Mouse (Mus musculus): ENCODE data around the gene Inpp5f. TPM values are rescaled to one million over a fixed set of nuclear protein-coding genes. Genes with fewer than 3 reads are reported as not detected.
"Not testable (repeated sequence)": the region's sequence is repeated elsewhere in the genome, so short reads cannot be mapped to it uniquely, and the experiment has no call there.

Gene Inpp5f
- total and polyA plus RNA-seq, 3 experiments: 9.5 to 14.3 TPM; not detected in 1

DNA sequence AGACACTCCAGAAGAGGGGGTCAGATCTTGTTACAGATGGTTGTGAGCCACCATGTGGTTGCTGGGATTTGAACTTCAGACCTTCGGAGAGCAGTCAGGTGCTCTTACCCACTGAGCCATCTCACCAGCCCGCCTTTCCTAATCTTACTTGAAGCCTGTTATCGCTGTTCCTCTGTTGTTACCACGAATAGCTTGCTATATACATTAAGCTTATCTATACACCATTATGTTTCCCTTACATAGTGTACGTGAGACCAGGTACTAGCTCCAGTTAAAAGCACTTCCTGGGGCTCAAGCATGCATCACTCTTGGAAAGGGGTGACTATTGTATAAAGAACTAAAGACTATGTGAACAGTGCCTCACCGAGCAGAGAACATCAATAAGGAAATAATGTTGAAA is 88.8 kb downstream of the Inpp5f start:
- peaks cover 5 to 34% of the 10 kb centered on the region in 2 experiments; a peak in 3 of 4 replicates for H3K36me3 ChIP-seq (ENCODE audit: control insufficient read depth in 1 of 2, insufficient read depth in 2 of 2, low read length in 2 of 2)
- H3K9me3 ChIP-seq (replicated peaks; ENCODE audit: insufficient read depth, low read length); H3K27ac ChIP-seq (ENCODE audit: control insufficient read depth, low read depth, low read length); H3K79me2 ChIP-seq (ENCODE audit: control insufficient read depth, insufficient read depth, low read length, poor library complexity); H3K9ac ChIP-seq (ENCODE audit: control insufficient read depth, low read depth, low read length, poor library complexity, severe bottlenecking); H3K4me1 ChIP-seq (ENCODE audit: control insufficient read depth in 1 of 2, insufficient read depth in 2 of 2, low read length in 2 of 2); H3K4me3 ChIP-seq (ENCODE audit: control insufficient read depth in 1 of 2, insufficient read depth in 1 of 2, low read depth in 2 of 2, low read length in 2 of 2); H3K27me3 ChIP-seq (ENCODE audit: control insufficient read depth in 1 of 2, insufficient read depth in 2 of 2, low read length in 2 of 2): not testable (repeated sequence)
- peak; percentile 42 for DNase-seq (ENCODE audit: low read depth, low spot score)
- TF ChIP-seq GATA1 (IDR thresholded peaks at IDR 0.05; ENCODE audit: low read depth, low read length) (0 out of 2 replicates have a peak, but pooled peaks have one; percentile 26), TBP (IDR thresholded peaks at IDR 0.05; ENCODE audit: low read depth, low read length) (0 out of 2 replicates have a peak, but pooled peaks have one; percentile 51)

DNA sequence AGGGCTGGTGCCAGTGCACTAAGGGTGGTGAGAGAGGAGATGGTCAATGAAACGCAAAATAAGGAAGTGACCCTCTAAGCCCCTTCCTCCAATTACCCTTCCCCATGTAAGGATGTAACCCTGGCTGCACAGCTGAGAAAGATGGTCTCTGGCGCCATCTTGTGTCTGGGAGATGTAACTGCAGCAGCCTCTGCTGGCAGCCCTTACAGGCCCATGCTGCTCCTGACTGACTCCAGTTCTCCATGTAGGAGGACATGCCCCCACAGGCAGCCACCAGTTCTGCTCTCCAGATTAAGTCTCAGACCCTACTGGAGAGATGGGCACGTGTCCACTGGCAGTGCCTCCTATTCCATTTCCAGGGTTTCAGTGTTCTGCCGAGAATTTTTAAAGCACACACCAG is 94.6 kb downstream of the Inpp5f start:
- Histone ChIP-seq H3K36me3 (ENCODE audit: control insufficient read depth in 1 of 2, insufficient read depth in 2 of 2, low read length in 2 of 2) (peaks cover 0 to 38% of the 10 kb centered on the region in 2 experiments; a peak in 2 of 4 replicates), H3K27ac (ENCODE audit: control insufficient read depth, low read depth, low read length) (no peak overlapping the region), H3K27me3 (ENCODE audit: control insufficient read depth in 1 of 2, insufficient read depth in 2 of 2, low read length in 2 of 2) (no peaks in the 10 kb centered on the region), H3K4me1 (ENCODE audit: control insufficient read depth in 1 of 2, insufficient read depth in 2 of 2, low read length in 2 of 2) (no peaks in the 10 kb centered on the region), H3K79me2 (ENCODE audit: control insufficient read depth, insufficient read depth, low read length, poor library complexity) (no peaks in the 10 kb centered on the region), H3K9me3 (replicated peaks; ENCODE audit: insufficient read depth, low read length) (no peaks in the 10 kb centered on the region), H3K9ac (ENCODE audit: control insufficient read depth, low read depth, low read length, poor library complexity, severe bottlenecking) (no peak overlapping the region), H3K4me3 (ENCODE audit: control insufficient read depth in 1 of 2, insufficient read depth in 1 of 2, low read depth in 2 of 2, low read length in 2 of 2) (no peak overlapping the region)
- TF ChIP-seq RAD21 (IDR thresholded peaks at IDR 0.05; ENCODE audit: low read depth, low read length): peak; percentile 79
- 0 out of 2 replicates have a peak, but pooled peaks have one; percentile 28 for TF ChIP-seq SIN3A (IDR thresholded peaks at IDR 0.05; ENCODE audit: low read length)
- 0 out of 2 replicates have a peak, but pooled peaks have one; percentile 20 for TF ChIP-seq MAZ (IDR thresholded peaks at IDR 0.05; ENCODE audit: low read depth, low read length)
- no peak for TF ChIP-seq TAL1 (IDR thresholded peaks at IDR 0.05; ENCODE audit: low read length)
- TF ChIP-seq MYC (IDR thresholded peaks at IDR 0.05; ENCODE audit: low read depth, low read length): no peak
- TF ChIP-seq SMC3 (IDR thresholded peaks at IDR 0.05; ENCODE audit: low read depth, low read length): peak; percentile 71
- TF ChIP-seq BHLHE40 (IDR thresholded peaks at IDR 0.05; ENCODE audit: borderline replicate concordance, low read depth, low read length): 0 out of 2 replicates have a peak, but pooled peaks have one; percentile 26
- peak; percentile 87 to 99 (median 90) for TF ChIP-seq CTCF (IDR thresholded peaks at IDR 0.05 in 2 of 3, conservative IDR thresholded peaks at IDR 0.05 in 1 of 3; ENCODE audit: control insufficient read depth in 1 of 3, insufficient read depth in 1 of 3, low read depth in 2 of 3, low read length in 3 of 3, poor library complexity in 1 of 3, severe bottlenecking in 1 of 3)
- TF ChIP-seq USF1 (IDR thresholded peaks at IDR 0.05; ENCODE audit: low read depth, low read length): 0 out of 2 replicates have a peak, but pooled peaks have one; percentile 11
- TF ChIP-seq ZC3H11A (IDR thresholded peaks at IDR 0.05; ENCODE audit: low read depth, low read length): peak; percentile 64
- peak; percentile 72 for DNase-seq (ENCODE audit: low read depth, low spot score)

DNA sequence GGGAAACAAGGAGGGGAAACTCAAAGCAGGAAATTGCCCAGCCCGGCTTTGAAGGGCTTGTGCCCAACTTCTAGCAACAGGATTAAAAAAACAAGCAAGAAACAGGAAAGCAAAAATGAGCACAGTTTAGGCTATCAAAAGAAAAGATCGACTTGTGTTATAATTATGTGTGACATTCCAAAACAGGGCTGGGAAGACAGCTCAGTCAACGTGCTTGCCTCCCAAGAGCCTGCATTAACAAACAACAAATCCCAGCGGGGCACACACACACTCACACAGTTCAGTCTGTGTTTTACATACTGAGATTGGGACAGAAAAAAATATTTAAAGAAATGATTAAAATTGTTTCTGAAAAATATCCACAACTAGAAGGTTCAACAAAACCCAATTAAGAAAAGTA is 106.9 kb downstream of the Inpp5f start:
- Histone ChIP-seq H3K27ac (ENCODE audit: control insufficient read depth, low read depth, low read length) (no peak overlapping the region), H3K9me3 (replicated peaks; ENCODE audit: insufficient read depth, low read length) (no peaks in the 10 kb centered on the region), H3K4me1 (ENCODE audit: control insufficient read depth in 1 of 2, insufficient read depth in 2 of 2, low read length in 2 of 2) (no peaks in the 10 kb centered on the region), H3K4me3 (ENCODE audit: control insufficient read depth in 1 of 2, insufficient read depth in 1 of 2, low read depth in 2 of 2, low read length in 2 of 2) (no peak overlapping the region), H3K9ac (ENCODE audit: control insufficient read depth, low read depth, low read length, poor library complexity, severe bottlenecking) (no peak overlapping the region), H3K79me2 (ENCODE audit: control insufficient read depth, insufficient read depth, low read length, poor library complexity) (no peaks in the 10 kb centered on the region), H3K36me3 (ENCODE audit: control insufficient read depth in 1 of 2, insufficient read depth in 2 of 2, low read length in 2 of 2) (peaks cover 0 to 38% of the 10 kb centered on the region in 2 experiments; a peak in 2 of 4 replicates), H3K27me3 (ENCODE audit: control insufficient read depth in 1 of 2, insufficient read depth in 2 of 2, low read length in 2 of 2) (no peaks in the 10 kb centered on the region)
- DNase-seq (ENCODE audit: low read depth, low spot score): no peak
- TF ChIP-seq CHD1 (IDR thresholded peaks at IDR 0.05; ENCODE audit: low read depth, low read length) (no peak), JUND (IDR thresholded peaks at IDR 0.05; ENCODE audit: low read depth, low read length) (no peak), E2F4 (IDR thresholded peaks at IDR 0.05; ENCODE audit: borderline replicate concordance, low read depth, low read length) (no peak), ZKSCAN1 (IDR thresholded peaks at IDR 0.05; ENCODE audit: low read depth, low read length) (no peak), ZC3H11A (IDR thresholded peaks at IDR 0.05; ENCODE audit: low read depth, low read length) (no peak)
